Mouse (Mus musculus) bone marrow, adult 2 months (tissue): ENCODE measurements around the gene Pdzrn3. TPM values are rescaled to one million over a fixed set of nuclear protein-coding genes. Genes with fewer than 3 reads are reported as not detected.

Source experiments
- H3K27ac ChIP-seq: fragments of 200-500 bp; 2 replicates; pipeline ENCODE4 v1.5.1; 2012; ENCODE audit warnings: low read depth, mild to moderate bottlenecking, control low read depth, inconsistent platforms, low read length; ENCODE audit not compliant: control insufficient read depth, poor library complexity, insufficient read depth
- H3K4me1 ChIP-seq: fragments of 200-500 bp; 2 replicates; pipeline ENCODE4 v1.6.1; 2011; ENCODE audit warnings: low read length; ENCODE audit not compliant: control insufficient read depth, insufficient read depth
- H3K4me3 ChIP-seq: fragments of 200-500 bp; replicated peaks from 2 replicates; pipeline ENCODE3; 2011; ENCODE audit warnings: mild to moderate bottlenecking, low read depth, low read length, control low read depth; ENCODE audit not compliant: control insufficient read depth
- CTCF ChIP-seq: fragments of 200-500 bp; IDR thresholded peaks from 2 replicates; pipeline ENCODE4 v1.5.1; 2011; ENCODE audit warnings: low read length, control low read depth; ENCODE audit not compliant: control insufficient read depth, insufficient read depth
- POLR2A ChIP-seq: fragments of 200-500 bp; IDR thresholded peaks from 2 replicates; pipeline ENCODE4 v1.6.1; 2011; ENCODE audit warnings: low read depth, mild to moderate bottlenecking, control low read depth, low read length, borderline replicate concordance; ENCODE audit not compliant: control insufficient read depth
- WGBS: fragments of 180-500 bp; shearing (Covaris S2); methylation state at CpG from one replicate; pipeline ENCODE4 v1.1.7; 2018; 5-methylcytosine and 5-hydroxymethylcytosine counted together
- polyA plus RNA-seq: library from polyadenylated mRNA; stranded (reverse); fragments of >200 nt; gene quantifications from 2 replicates; pipeline ENCODE4 v1.2.4, GENCODE M21; 2011; ENCODE audit warnings: low replicate concordance; ENCODE audit not compliant: missing spikeins, insufficient read depth, insufficient read length

Pdzrn3 gene
- polyA plus RNA-seq, 1 experiment: 1.8 TPM

- H3K4me1 ChIP-seq: no peaks in the 10 kb centered on the region
- TF ChIP-seq POLR2A (no peak), CTCF (no peak)
- whole genome bisulfite sequencing: 26% methylated on average over 2 of the region's 2 CpGs
- no peak overlapping the region for H3K4me3 ChIP-seq
- H3K27ac ChIP-seq: no peak overlapping the region
Observed at GRCm38 (mm10) chr6:101287077-101287476, 90.6 kb downstream of the Pdzrn3 start.

GRCm38 (mm10) chr6:101284368-101284955 lies 93.2 kb downstream of the Pdzrn3 start:
- no peak for TF ChIP-seq POLR2A
- TF ChIP-seq CTCF: no peak
- 88% methylated on average over 6 of the region's 6 CpGs for WGBS
- H3K27ac ChIP-seq: no peak overlapping the region
- no peak overlapping the region for H3K4me3 ChIP-seq
- no peaks in the 10 kb centered on the region for H3K4me1 ChIP-seq

- Histone ChIP-seq H3K4me1 (no peaks in the 10 kb centered on the region), H3K27ac (no peak overlapping the region), H3K4me3 (no peak overlapping the region)
- TF ChIP-seq CTCF (no peak), POLR2A (no peak)
- 68% methylated on average over 3 of the region's 3 CpGs for WGBS
Observed at GRCm38 (mm10) chr6:101283891-101284290, 93.8 kb downstream of the Pdzrn3 start.

GRCm38 (mm10) chr6:101281644-101282043 lies 96.1 kb downstream of the Pdzrn3 start:
- WGBS: 65% methylated on average over 3 of the region's 3 CpGs
- Histone ChIP-seq H3K4me3 (no peak overlapping the region), H3K27ac (no peak overlapping the region), H3K4me1 (no peaks in the 10 kb centered on the region)
- TF ChIP-seq POLR2A: no peak
- TF ChIP-seq CTCF: no peak

- WGBS: 87% methylated on average over 9 of the region's 9 CpGs
- H3K4me3 ChIP-seq: no peak overlapping the region
- no peaks in the 10 kb centered on the region for H3K4me1 ChIP-seq
- TF ChIP-seq POLR2A (no peak), CTCF (no peak)
- H3K27ac ChIP-seq: no peak overlapping the region
Observed at GRCm38 (mm10) chr6:101280811-101281218, 96.9 kb downstream of the Pdzrn3 start.

- TF ChIP-seq POLR2A (no peak), CTCF (no peak)
- 71% methylated on average over 13 of the region's 13 CpGs for whole genome bisulfite sequencing
- Histone ChIP-seq H3K4me1 (no peaks in the 10 kb centered on the region), H3K27ac (no peak overlapping the region), H3K4me3 (no peak overlapping the region)
Observed at GRCm38 (mm10) chr6:101278286-101278932, 99.3 kb downstream of the Pdzrn3 start.

- 80% methylated on average over 8 of the region's 8 CpGs for WGBS
- no peaks in the 10 kb centered on the region; the same call in 1 of the 2 replicates for H3K4me1 ChIP-seq
- no peak overlapping the region for H3K4me3 ChIP-seq
- no peak for TF ChIP-seq CTCF
- no peak for TF ChIP-seq POLR2A
- H3K27ac ChIP-seq: no peak overlapping the region
Observed at GRCm38 (mm10) chr6:101276261-101276660, 101.4 kb downstream of the Pdzrn3 start.

- Histone ChIP-seq H3K4me1 (no peaks in the 10 kb centered on the region; the same call in 1 of the 2 replicates), H3K27ac (no peak overlapping the region), H3K4me3 (no peak overlapping the region)
- 74% methylated on average over 3 of the region's 3 CpGs for WGBS
- no peak for TF ChIP-seq CTCF
- TF ChIP-seq POLR2A: no peak
Observed at GRCm38 (mm10) chr6:101275806-101276205, 101.9 kb downstream of the Pdzrn3 start.
